In the genomic region with DNA sequence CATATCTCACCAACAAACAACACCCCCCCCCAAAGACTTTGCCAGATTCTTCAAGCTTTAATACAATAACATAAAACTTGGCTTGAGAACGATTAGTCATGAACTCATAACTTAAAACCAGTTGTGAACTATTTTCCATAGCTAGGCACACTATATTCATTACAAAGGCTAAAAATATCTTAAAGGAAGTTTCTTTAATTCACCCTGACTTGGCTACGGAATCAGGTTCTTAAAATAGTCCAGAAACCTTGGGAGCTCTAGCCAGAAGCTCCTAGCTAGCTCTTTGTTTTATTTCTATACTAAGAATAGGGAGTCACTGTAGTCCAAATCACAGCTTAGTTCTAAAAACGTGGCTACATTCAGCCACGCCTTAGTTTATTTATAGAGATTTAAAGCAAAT, we compare ENCODE assay signal across 22 mouse cellular contexts. TPM values are rescaled to one million over a fixed set of nuclear protein-coding genes. Genes with fewer than 3 reads are reported as not detected.
DNase-seq lines count a peak whose midpoint lies in the region; ATAC-seq and TF ChIP-seq lines count a peak whose summit lies in the region.
"Had no signal": no experiment of that assay in that cellular context is flagged by ENCODE, and none has a peak within 500 bp of the region (broad histone marks: within the 10 kb centered on the region; RNA-seq: fewer than 3 reads in every experiment).

No protein-coding gene starts in this region.

- peak overlapping the region; percentile 24 for H3K4me2 ChIP-seq in heart, embryonic 15.5 days
- H3K4me2 ChIP-seq: liver, embryonic 15.5 days; stomach, embryonic 15.5 days had no signal

- 31% methylated on average over 4 of the region's 4 CpGs for WGBS in heart, embryonic 15.5 days

- no peak overlapping the region for H3K9ac ChIP-seq in heart, embryonic 15.5 days
- H3K9ac ChIP-seq: liver, embryonic 15.5 days; stomach, embryonic 15.5 days had no signal

- H3K9me3 ChIP-seq in heart, embryonic 15.5 days (replicated peaks) = no peaks in the 10 kb centered on the region
- H3K9me3 ChIP-seq: G1E; hindbrain, embryonic 10.5 days; liver, embryonic 15.5 days; megakaryocyte, embryonic 14.5 days; stomach, embryonic 15.5 days had no signal

- intact Hi-C loops in gastrocnemius, adult 2 months (cut with DNase I) = no loop called here
- intact Hi-C loops in gastrocnemius, postnatal 14 days (cut with DNase I; ENCODE audit: low total_unique reads) = no loop called here
- intact Hi-C loops in heart, postnatal 36 days (cut with DNase I) = no loop called here
- intact Hi-C loops in heart, postnatal 10 days (cut with DNase I) = no loop called here

- no peak for TF ChIP-seq POLR2A in bone marrow macrophage, adult 2 months (IDR thresholded peaks at IDR 0.05; ENCODE audit: borderline replicate concordance, low read depth, low read length)

- peak overlapping the region; percentile 64 for H3K27ac ChIP-seq in gastrocnemius, adult 2 months
- H3K27ac ChIP-seq in heart, embryonic 15.5 days = peak overlapping the region; percentile 81
- peak overlapping the region; percentile 48; the same call in 1 of the 2 replicates for H3K27ac ChIP-seq in bone marrow macrophage, adult 2 months (ENCODE audit: insufficient read depth, low read depth, low read length)
- H3K27ac ChIP-seq: hindbrain, embryonic 10.5 days; liver, embryonic 15.5 days; stomach, embryonic 15.5 days had no signal

- H3K4me1 ChIP-seq in heart, embryonic 15.5 days (replicated peaks) = peaks cover 14% of the 10 kb centered on the region
- peaks cover 23% of the 10 kb centered on the region for H3K4me1 ChIP-seq in bone marrow macrophage, adult 2 months (ENCODE audit: control insufficient read depth, insufficient read depth, low read length)

- TF ChIP-seq CTCF in gastrocnemius, adult 2 months (IDR thresholded peaks at IDR 0.05) = no peak
- TF ChIP-seq CTCF in bone marrow macrophage, adult 2 months (IDR thresholded peaks at IDR 0.05; ENCODE audit: low read depth, low read length) = no peak

- peak overlapping the region; percentile 17 for H3K4me3 ChIP-seq in gastrocnemius, adult 2 months
- H3K4me3 ChIP-seq in heart, embryonic 15.5 days = no peak overlapping the region
- H3K4me3 ChIP-seq in bone marrow macrophage, adult 2 months (ENCODE audit: insufficient read depth, low read length) = no peak overlapping the region
- H3K4me3 ChIP-seq: hindbrain, embryonic 10.5 days; liver, embryonic 15.5 days; megakaryocyte, embryonic 14.5 days; stomach, embryonic 15.5 days had no signal

- no peak for DNase-seq in gastrocnemius, adult 2 months
- no peak for DNase-seq in gastrocnemius, postnatal 14 days
- DNase-seq in heart, postnatal 36 days = no peak
- DNase-seq in heart, postnatal 10 days = peak; percentile 22 to 29
- no peak for DNase-seq in urinary bladder, postnatal 36 days (ENCODE audit: low spot score in 2 of 2)
- DNase-seq: cerebellum, adult 11 months; cerebellum, postnatal 14 days; gastrocnemius, postnatal 10 days; kidney, adult 11 months; lung, postnatal 14 days; right cerebral cortex, postnatal 25 days; thymus, adult 18-20 months; thymus, postnatal 4 days had no signal

- peaks cover 36% of the 10 kb centered on the region for H3K36me3 ChIP-seq in heart, embryonic 15.5 days

- no peaks in the 10 kb centered on the region for H3K27me3 ChIP-seq in heart, embryonic 15.5 days
- H3K27me3 ChIP-seq: liver, embryonic 15.5 days; megakaryocyte, embryonic 14.5 days; stomach, embryonic 15.5 days had no signal

- ATAC-seq in heart, embryonic 15.5 days (replicated peaks; ENCODE audit: insufficient number of reproducible peaks, insufficient read depth, low FRiP score, low read depth) = no peak
- no peak for ATAC-seq in activated CD4-positive, CD25-positive, alpha-beta regulatory T cell, adult 4 months
- ATAC-seq: midbrain, embryonic 16.5 days had no signal

RNA-seq across cellular contexts. Expression of gene Fkbp3, which starts 5.4 kb away (rescaled TPM):
- total RNA-seq in gastrocnemius, adult 2 months (2021) = 100 to 1,000 TPM; 176 to 242 TPM
- total RNA-seq in gastrocnemius, postnatal 14 days (2021) = 100 to 1,000 TPM; 197 TPM
- 404 and 579 TPM in 2 replicates for polyA plus RNA-seq in heart, embryonic 15.5 days (2015; fragmentation: Nextera tagmentation; extraction: Ambion mirVana)
- total RNA-seq in heart, postnatal 36 days (2021) = 100 to 1,000 TPM; 238 to 256 TPM
- 62.2 and 74.3 TPM in 2 replicates for polyA plus RNA-seq in bone marrow macrophage, adult 2 months (2012; ENCODE audit: insufficient read depth, insufficient read length, missing spikeins)
- 100 to 1,000 TPM; 197 to 228 TPM for total RNA-seq in heart, postnatal 10 days (2021)
- polyA plus RNA-seq in activated CD4-positive, CD25-positive, alpha-beta regulatory T cell, adult 4 months (2017; shearing (Covaris generic)) = 100 to 1,000 TPM; 259 to 332 TPM

RNA-seq across cellular contexts. Expression of gene Fancm, which starts 7.0 kb away (rescaled TPM):
- total RNA-seq in gastrocnemius, adult 2 months (2021) = 1 to 10 TPM; 1.4 to 2.0 TPM
- total RNA-seq in gastrocnemius, postnatal 14 days (2021) = 1 to 10 TPM; 2.1 to 2.6 TPM
- polyA plus RNA-seq in heart, embryonic 15.5 days (2015; fragmentation: Nextera tagmentation; extraction: Ambion mirVana) = 4.9 and 5.1 TPM in 2 replicates
- total RNA-seq in heart, postnatal 36 days (2021) = 1 to 10 TPM; 3.0 to 5.1 TPM
- polyA plus RNA-seq in bone marrow macrophage, adult 2 months (2012; ENCODE audit: insufficient read depth, insufficient read length, missing spikeins) = 7.0 and 7.6 TPM in 2 replicates
- 1 to 10 TPM; 6.5 to 7.2 TPM for total RNA-seq in heart, postnatal 10 days (2021)
- 1 to 10 TPM; 3.5 to 7.4 TPM for polyA plus RNA-seq in activated CD4-positive, CD25-positive, alpha-beta regulatory T cell, adult 4 months (2017; shearing (Covaris generic))

RNA-seq across cellular contexts. Expression of gene Prpf39, which starts 32.3 kb away (rescaled TPM):
- 10 to 100 TPM; 15.8 to 17.5 TPM for total RNA-seq in gastrocnemius, adult 2 months (2021)
- total RNA-seq in gastrocnemius, postnatal 14 days (2021) = 10 to 100 TPM; 11.1 to 13.5 TPM
- 27.8 and 31.2 TPM in 2 replicates for polyA plus RNA-seq in heart, embryonic 15.5 days (2015; fragmentation: Nextera tagmentation; extraction: Ambion mirVana)
- total RNA-seq in heart, postnatal 36 days (2021) = 10 to 100 TPM; 11.3 to 13.4 TPM
- 59.0 and 70.6 TPM in 2 replicates for polyA plus RNA-seq in bone marrow macrophage, adult 2 months (2012; ENCODE audit: insufficient read depth, insufficient read length, missing spikeins)
- 10 to 100 TPM; 19.5 to 20.2 TPM for total RNA-seq in heart, postnatal 10 days (2021)
- polyA plus RNA-seq in activated CD4-positive, CD25-positive, alpha-beta regulatory T cell, adult 4 months (2017; shearing (Covaris generic)) = 10 to 100 TPM; 77.3 to 77.5 TPM

Comparison
In these comparisons a context has a peak if more than half of its experiments do, and no peak if none do; other contexts are left out.
1. DNase-seq: peak in heart, postnatal 10 days (2 of 2); none in gastrocnemius, adult 2 months (single experiment), gastrocnemius, postnatal 14 days (single experiment), heart, postnatal 36 days (0 of 2) and urinary bladder, postnatal 36 days (0 of 2).
2. Peak in every context shown above with its lines, with median percentiles within 50 percentile points of each other: H3K27ac ChIP-seq.